Mouse (Mus musculus): ENCODE measurements at regions not wholly inside any gene's neighbourhood (a gene's known extent, or its start where the extent isn't known, plus 50 kb on each side); places are given as distances from the start of the nearest gene placed in this dataset.

DNA sequence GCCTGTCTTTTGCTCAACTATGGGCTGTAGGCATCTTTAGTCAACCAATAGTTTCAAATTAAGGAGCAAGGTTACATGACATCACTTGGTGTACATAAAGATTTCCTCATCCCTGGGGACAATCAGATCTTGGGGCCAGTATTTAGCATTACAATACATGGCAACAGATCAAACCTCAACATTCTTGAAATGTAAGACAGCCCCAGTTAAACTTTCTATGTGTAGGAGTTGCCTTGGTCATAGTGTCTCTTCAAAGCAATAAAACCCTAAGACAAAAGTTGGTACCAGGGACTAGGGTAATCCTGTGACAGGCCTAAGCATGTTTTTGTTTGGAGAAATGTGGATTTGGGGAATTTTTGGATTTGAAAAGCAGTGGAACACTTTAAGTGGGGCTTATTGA lies 338.3 kb downstream of the Lpin1 start:
- DNase-seq (ENCODE audit: low spot score), result no peak

DNA sequence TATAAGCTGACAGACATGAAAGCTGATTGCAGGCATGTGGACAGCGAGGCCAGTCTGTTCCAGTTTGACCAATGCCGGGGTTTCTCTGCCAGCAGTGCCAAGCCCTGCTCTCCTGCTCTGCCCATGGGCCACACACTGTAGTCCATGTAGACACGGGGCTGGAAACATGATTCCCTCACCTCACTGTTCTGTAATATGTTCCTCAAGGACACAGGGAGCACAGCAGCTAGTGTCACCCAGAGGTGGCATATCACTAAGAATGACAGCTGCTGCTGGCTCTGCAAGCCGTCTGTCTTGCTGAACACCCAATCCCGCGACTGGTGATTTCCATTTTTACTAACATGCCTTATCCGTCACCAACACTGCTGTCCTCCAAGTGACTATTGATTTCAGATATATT lies 339.9 kb downstream of the Lpin1 start:
- H3K27ac ChIP-seq (replicated peaks; ENCODE audit: low read depth, low read length), result no peak overlapping the region
- 82% methylated on average over 7 of the region's 7 CpGs for WGBS
- no peak for DNase-seq (ENCODE audit: low spot score)

More for the DNA sequence above, 338.3 kb downstream of the Lpin1 start:
- Histone ChIP-seq H3K27me3 (ENCODE audit: control insufficient read depth, insufficient read depth, low read length) (no peaks in the 10 kb centered on the region), H3K27ac (replicated peaks; ENCODE audit: low read depth, low read length) (no peak overlapping the region), H3K9ac (ENCODE audit: low read length) (no peak overlapping the region), H3K4me3 (ENCODE audit: low read depth, low read length) (no peak overlapping the region), H3K9me3 (ENCODE audit: control insufficient read depth, low read length) (no peaks in the 10 kb centered on the region), H3K4me1 (ENCODE audit: control insufficient read depth, insufficient read depth, low read length) (no peaks in the 10 kb centered on the region), H3K4me2 (ENCODE audit: low read depth, severe bottlenecking) (no peak overlapping the region), H3K36me3 (ENCODE audit: control insufficient read depth, insufficient read depth, low read length) (no peaks in the 10 kb centered on the region)
- ATAC-seq (ENCODE audit: insufficient number of reproducible peaks, low FRiP score, low TSS enrichment, low read depth), result no peak

DNA sequence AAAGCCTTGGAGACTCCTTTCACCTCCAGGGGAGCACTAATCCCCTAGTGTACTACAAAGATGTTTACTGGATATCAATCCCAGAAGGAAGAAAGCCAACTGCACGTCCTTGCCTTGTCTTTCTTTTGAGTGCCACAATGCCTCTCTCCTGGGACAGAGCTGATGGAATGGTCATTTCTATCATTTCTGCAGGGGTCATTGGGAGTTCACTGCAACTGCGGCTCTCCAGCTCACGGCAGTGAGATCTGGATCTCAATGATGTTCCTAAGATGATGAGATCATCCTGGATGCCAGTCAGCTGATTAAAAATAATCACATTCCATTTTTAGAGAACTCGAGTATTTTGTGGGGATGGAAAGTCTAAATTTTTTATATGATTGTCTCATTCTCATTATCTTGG lies 341.1 kb downstream of the Lpin1 start:
- no peak overlapping the region for H3K9ac ChIP-seq (ENCODE audit: low read length)
- no peak overlapping the region for H3K4me2 ChIP-seq (ENCODE audit: low read depth, severe bottlenecking)
- H3K27ac ChIP-seq (replicated peaks; ENCODE audit: low read depth, low read length), result no peak overlapping the region
- no peaks in the 10 kb centered on the region for H3K9me3 ChIP-seq (ENCODE audit: control insufficient read depth, low read length)
- no peaks in the 10 kb centered on the region for H3K36me3 ChIP-seq (ENCODE audit: control insufficient read depth, insufficient read depth, low read length)
- no peaks in the 10 kb centered on the region for H3K4me1 ChIP-seq (ENCODE audit: control insufficient read depth, insufficient read depth, low read length)
- H3K4me3 ChIP-seq (ENCODE audit: low read depth, low read length), result no peak overlapping the region
- WGBS, result 79% methylated on average over 4 of the region's 4 CpGs
- ATAC-seq (ENCODE audit: insufficient number of reproducible peaks, low FRiP score, low TSS enrichment, low read depth) (no peak), DNase-seq (ENCODE audit: low spot score) (no peak)
- no peaks in the 10 kb centered on the region for H3K27me3 ChIP-seq (ENCODE audit: control insufficient read depth, insufficient read depth, low read length)

More for the DNA sequence above, 339.9 kb downstream of the Lpin1 start:
- Histone ChIP-seq H3K4me3 (ENCODE audit: low read depth, low read length) (no peak overlapping the region), H3K36me3 (ENCODE audit: control insufficient read depth, insufficient read depth, low read length) (no peaks in the 10 kb centered on the region), H3K4me1 (ENCODE audit: control insufficient read depth, insufficient read depth, low read length) (no peaks in the 10 kb centered on the region), H3K9ac (ENCODE audit: low read length) (no peak overlapping the region), H3K9me3 (ENCODE audit: control insufficient read depth, low read length) (no peaks in the 10 kb centered on the region), H3K27me3 (ENCODE audit: control insufficient read depth, insufficient read depth, low read length) (no peaks in the 10 kb centered on the region), H3K4me2 (ENCODE audit: low read depth, severe bottlenecking) (no peak overlapping the region)
- no peak for ATAC-seq (ENCODE audit: insufficient number of reproducible peaks, low FRiP score, low TSS enrichment, low read depth)

DNA sequence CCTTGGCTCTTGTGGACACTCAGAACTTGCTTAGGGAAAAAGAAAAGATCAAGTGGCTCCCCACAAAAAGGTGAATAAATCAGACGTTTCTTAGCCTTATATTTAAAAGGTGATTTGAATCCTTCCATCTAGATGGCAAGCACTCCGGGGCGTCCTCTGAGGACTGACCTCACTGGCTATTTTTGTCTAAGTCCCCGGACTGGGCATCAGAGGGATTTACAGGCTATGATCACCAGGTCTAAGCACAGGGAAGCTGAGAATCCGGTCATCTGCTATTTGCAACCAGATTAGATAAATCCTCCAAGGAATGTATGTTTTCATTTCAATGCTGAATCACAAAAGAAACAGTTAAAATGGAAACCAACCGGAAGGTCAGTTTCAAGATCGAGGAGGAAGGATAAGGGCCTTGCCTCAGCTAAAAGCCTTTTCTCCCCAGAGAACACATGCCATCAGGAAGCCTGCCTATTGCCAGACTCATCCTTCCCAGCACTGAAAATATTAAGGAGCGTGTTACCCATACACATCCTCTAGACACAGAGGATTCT lies 342.1 kb downstream of the Lpin1 start:
- Histone ChIP-seq H3K4me1 (ENCODE audit: control insufficient read depth, insufficient read depth, low read length) (no peaks in the 10 kb centered on the region), H3K27me3 (ENCODE audit: control insufficient read depth, insufficient read depth, low read length) (no peaks in the 10 kb centered on the region), H3K9ac (ENCODE audit: low read length) (no peak overlapping the region), H3K9me3 (ENCODE audit: control insufficient read depth, low read length) (no peaks in the 10 kb centered on the region), H3K27ac (replicated peaks; ENCODE audit: low read depth, low read length) (no peak overlapping the region), H3K4me3 (ENCODE audit: low read depth, low read length) (no peak overlapping the region), H3K4me2 (ENCODE audit: low read depth, severe bottlenecking) (no peak overlapping the region), H3K36me3 (ENCODE audit: control insufficient read depth, insufficient read depth, low read length) (no peaks in the 10 kb centered on the region)
- 87% methylated on average over 8 of the region's 8 CpGs for WGBS
- DNase-seq (ENCODE audit: low spot score) (no peak), ATAC-seq (ENCODE audit: insufficient number of reproducible peaks, low FRiP score, low TSS enrichment, low read depth) (no peak)

DNA sequence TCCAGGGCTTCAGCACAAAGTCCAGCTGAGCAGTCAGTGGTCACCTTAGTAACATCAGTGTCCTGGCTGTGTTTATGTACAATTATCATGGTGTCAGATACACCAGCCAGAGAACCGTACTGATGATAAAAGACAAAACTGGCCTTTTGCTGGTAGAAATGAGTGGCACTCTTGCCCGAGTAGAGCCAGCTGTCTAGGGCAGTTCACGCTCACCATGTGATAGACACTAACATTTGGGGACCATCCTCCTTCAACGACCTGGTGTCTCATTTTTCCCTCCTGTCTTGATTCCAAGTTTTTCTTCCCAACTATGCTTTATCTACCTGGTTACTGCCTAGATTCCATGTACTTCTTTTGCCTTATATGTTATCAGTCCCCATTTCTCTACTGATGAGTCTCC lies 349.3 kb downstream of the Lpin1 start:
- WGBS, result 92% methylated on average over 4 of the region's 4 CpGs
- no peaks in the 10 kb centered on the region for H3K9me3 ChIP-seq (ENCODE audit: control insufficient read depth, low read length)
- DNase-seq (ENCODE audit: low spot score) (no peak), ATAC-seq (ENCODE audit: insufficient number of reproducible peaks, low FRiP score, low TSS enrichment, low read depth) (no peak)
- H3K27me3 ChIP-seq (ENCODE audit: control insufficient read depth, insufficient read depth, low read length), result no peaks in the 10 kb centered on the region
- H3K4me3 ChIP-seq (ENCODE audit: low read depth, low read length), result no peak overlapping the region
- H3K4me2 ChIP-seq (ENCODE audit: low read depth, severe bottlenecking), result no peak overlapping the region
- no peaks in the 10 kb centered on the region for H3K36me3 ChIP-seq (ENCODE audit: control insufficient read depth, insufficient read depth, low read length)
- no peaks in the 10 kb centered on the region for H3K4me1 ChIP-seq (ENCODE audit: control insufficient read depth, insufficient read depth, low read length)
- no peak overlapping the region for H3K9ac ChIP-seq (ENCODE audit: low read length)
- H3K27ac ChIP-seq (replicated peaks; ENCODE audit: low read depth, low read length), result no peak overlapping the region

DNA sequence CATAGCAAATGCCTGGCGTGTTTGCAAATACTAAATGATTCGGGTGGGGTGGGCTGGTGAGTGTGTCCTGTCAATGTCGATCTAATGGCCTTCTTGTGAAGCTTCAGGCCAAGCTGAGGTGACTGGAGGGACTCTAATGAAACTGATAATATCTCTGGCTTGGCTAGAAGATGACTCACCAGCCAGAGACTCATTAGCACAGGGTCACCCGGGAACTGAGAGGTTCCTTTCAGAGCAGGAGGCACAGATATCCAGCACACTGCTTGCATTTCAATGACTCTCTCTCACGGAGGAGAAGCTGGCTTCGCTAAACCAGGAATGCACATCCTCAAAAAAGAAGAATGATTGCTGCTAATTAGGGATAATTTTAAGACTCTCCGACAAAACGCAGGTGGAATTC lies 349.8 kb downstream of the Lpin1 start:
- Histone ChIP-seq H3K27me3 (ENCODE audit: control insufficient read depth, insufficient read depth, low read length) (no peaks in the 10 kb centered on the region), H3K4me2 (ENCODE audit: low read depth, severe bottlenecking) (no peak overlapping the region), H3K9me3 (ENCODE audit: control insufficient read depth, low read length) (no peaks in the 10 kb centered on the region), H3K9ac (ENCODE audit: low read length) (no peak overlapping the region), H3K27ac (replicated peaks; ENCODE audit: low read depth, low read length) (no peak overlapping the region), H3K4me1 (ENCODE audit: control insufficient read depth, insufficient read depth, low read length) (no peaks in the 10 kb centered on the region), H3K36me3 (ENCODE audit: control insufficient read depth, insufficient read depth, low read length) (no peaks in the 10 kb centered on the region), H3K4me3 (ENCODE audit: low read depth, low read length) (no peak overlapping the region)
- no peak for ATAC-seq (ENCODE audit: insufficient number of reproducible peaks, low FRiP score, low TSS enrichment, low read depth)
- WGBS, result 79% methylated on average over 8 of the region's 8 CpGs
- no peak for DNase-seq (ENCODE audit: low spot score)

DNA sequence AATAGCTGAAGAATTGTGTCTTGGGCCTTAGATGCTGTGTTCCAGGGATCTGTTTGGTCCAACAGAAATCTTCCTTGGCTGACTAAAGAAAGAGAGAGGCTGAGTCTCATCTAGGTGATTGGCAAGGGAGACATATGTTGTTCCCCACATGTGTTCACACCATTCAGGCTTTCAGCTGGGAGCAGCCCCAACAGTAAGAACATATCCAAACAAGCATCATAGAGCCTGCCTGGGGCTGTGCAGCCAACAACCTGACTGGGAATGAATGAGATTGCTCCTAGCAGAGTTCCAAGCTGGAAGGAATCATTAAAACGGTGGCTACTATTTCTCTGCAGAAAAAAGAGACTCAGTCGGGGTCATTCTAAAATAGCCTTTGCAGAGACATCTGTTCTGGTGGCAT lies 350.3 kb downstream of the Lpin1 start:
- Histone ChIP-seq H3K9ac (ENCODE audit: low read length) (no peak overlapping the region), H3K9me3 (ENCODE audit: control insufficient read depth, low read length) (no peaks in the 10 kb centered on the region), H3K4me3 (ENCODE audit: low read depth, low read length) (no peak overlapping the region), H3K4me1 (ENCODE audit: control insufficient read depth, insufficient read depth, low read length) (no peaks in the 10 kb centered on the region), H3K36me3 (ENCODE audit: control insufficient read depth, insufficient read depth, low read length) (no peaks in the 10 kb centered on the region), H3K27ac (replicated peaks; ENCODE audit: low read depth, low read length) (no peak overlapping the region), H3K27me3 (ENCODE audit: control insufficient read depth, insufficient read depth, low read length) (no peaks in the 10 kb centered on the region), H3K4me2 (ENCODE audit: low read depth, severe bottlenecking) (no peak overlapping the region)
- DNase-seq (ENCODE audit: low spot score), result no peak
- 80% methylated on average over 2 of the region's 2 CpGs for WGBS
- no peak for ATAC-seq (ENCODE audit: insufficient number of reproducible peaks, low FRiP score, low TSS enrichment, low read depth)

DNA sequence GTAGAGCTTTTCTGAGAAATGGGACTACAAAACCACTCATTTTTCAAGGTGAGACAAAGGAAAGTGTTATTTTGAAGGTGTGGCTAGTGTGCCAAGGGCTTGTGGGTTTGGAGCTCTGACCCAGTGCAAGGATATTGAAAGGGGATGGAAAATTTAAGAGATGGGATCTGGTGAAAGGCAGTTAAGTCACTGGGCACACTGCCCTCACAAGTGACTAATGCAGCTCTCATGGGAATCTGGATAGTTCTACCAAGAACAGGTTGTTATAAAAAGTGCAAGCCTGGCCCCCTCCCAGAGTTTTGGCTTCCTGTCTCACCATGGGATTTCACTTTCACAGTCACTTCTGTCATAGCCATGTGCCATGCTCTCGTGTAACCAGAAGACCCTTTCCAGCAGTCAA lies 360.1 kb downstream of the Lpin1 start:
- DNase-seq (ENCODE audit: low spot score), result no peak
- Histone ChIP-seq H3K36me3 (ENCODE audit: control insufficient read depth, insufficient read depth, low read length) (no peaks in the 10 kb centered on the region), H3K4me2 (ENCODE audit: low read depth, severe bottlenecking) (no peak overlapping the region), H3K4me3 (ENCODE audit: low read depth, low read length) (no peak overlapping the region), H3K9ac (ENCODE audit: low read length) (no peak overlapping the region), H3K4me1 (ENCODE audit: control insufficient read depth, insufficient read depth, low read length) (no peaks in the 10 kb centered on the region), H3K9me3 (ENCODE audit: control insufficient read depth, low read length) (no peaks in the 10 kb centered on the region), H3K27me3 (ENCODE audit: control insufficient read depth, insufficient read depth, low read length) (no peaks in the 10 kb centered on the region), H3K27ac (replicated peaks; ENCODE audit: low read depth, low read length) (no peak overlapping the region)
- 74% methylated on average over 1 of the region's 1 CpGs for WGBS
- ATAC-seq (ENCODE audit: insufficient number of reproducible peaks, low FRiP score, low TSS enrichment, low read depth), result no peak

DNA sequence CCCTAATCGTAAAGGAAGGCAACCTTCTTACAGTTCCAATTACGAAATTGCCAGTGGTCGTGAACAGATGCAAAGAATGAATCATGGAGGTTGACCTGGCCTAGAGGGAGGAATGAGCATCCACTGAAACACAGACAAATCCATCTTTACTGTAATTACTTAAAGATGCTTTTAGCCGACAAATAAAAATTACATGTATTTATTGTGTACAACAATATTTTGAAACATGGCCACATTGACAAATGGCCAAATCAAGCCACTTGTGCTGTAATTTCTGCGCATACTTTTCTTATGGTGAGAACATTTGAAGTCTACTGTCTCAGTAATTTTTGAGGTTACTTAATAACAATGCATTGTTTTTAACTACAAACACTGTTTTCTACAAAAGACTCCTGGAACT lies 360.7 kb downstream of the Lpin1 start:
- no peak for ATAC-seq (ENCODE audit: insufficient number of reproducible peaks, low FRiP score, low TSS enrichment, low read depth)
- Histone ChIP-seq H3K4me2 (ENCODE audit: low read depth, severe bottlenecking) (no peak overlapping the region), H3K27ac (replicated peaks; ENCODE audit: low read depth, low read length) (no peak overlapping the region), H3K4me3 (ENCODE audit: low read depth, low read length) (no peak overlapping the region), H3K27me3 (ENCODE audit: control insufficient read depth, insufficient read depth, low read length) (no peaks in the 10 kb centered on the region), H3K9ac (ENCODE audit: low read length) (no peak overlapping the region), H3K4me1 (ENCODE audit: control insufficient read depth, insufficient read depth, low read length) (no peaks in the 10 kb centered on the region), H3K9me3 (ENCODE audit: control insufficient read depth, low read length) (no peaks in the 10 kb centered on the region), H3K36me3 (ENCODE audit: control insufficient read depth, insufficient read depth, low read length) (no peaks in the 10 kb centered on the region)
- no peak for DNase-seq (ENCODE audit: low spot score)
- 92% methylated on average over 5 of the region's 5 CpGs for WGBS
